Mouse (Mus musculus) gastrocnemius, postnatal 14 days (tissue): ENCODE measurements at regions not wholly inside any gene's neighbourhood (a gene's known extent, or its start where the extent isn't known, plus 50 kb on each side); places are given as distances from the start of the nearest gene placed in this dataset.

ENCODE experiments used
- DNase-seq: peaks from one replicate; pipeline ENCODE4 v3.0.0; 2021; ENCODE audit warnings: mixed read lengths
- intact Hi-C: fragments of 180-260 bp; cut with DNase I; formaldehyde crosslinking; loops from one replicate; pipeline ENCODE4 v1.15.1; 2025; ENCODE audit warnings: low total_unique reads

- DNase-seq, result no peak
- intact Hi-C loops, result no loop called here
Measured at GRCm38 (mm10) chr11:48216762-48217161, 228.0 kb upstream of the Sgcd start.

DNA sequence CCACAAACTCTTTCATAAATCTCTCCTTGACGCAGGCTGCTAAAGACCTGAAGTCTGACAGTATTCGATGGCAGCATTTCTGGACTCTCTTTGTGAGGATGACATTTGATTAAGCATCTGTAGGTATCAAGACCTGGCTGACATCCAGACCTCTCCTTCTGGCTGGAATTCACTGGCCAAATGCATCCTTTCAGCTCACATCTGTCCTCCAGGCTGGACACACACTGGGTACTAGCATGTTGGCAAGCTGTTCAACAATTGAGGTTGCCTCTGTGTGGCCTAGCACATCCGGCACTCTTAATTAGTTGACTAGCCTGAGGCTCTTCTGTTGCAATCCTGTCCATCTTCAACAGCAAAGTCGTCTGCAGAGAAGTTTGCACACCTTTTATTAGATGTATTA is 197.8 kb upstream of the Sgcd start:
- DNase-seq, result no peak
- intact Hi-C loops, result no loop called here

- intact Hi-C loops, result no loop called here
- no peak for DNase-seq
Measured at GRCm38 (mm10) chr11:48178943-48179342, 190.2 kb upstream of the Sgcd start.

DNA sequence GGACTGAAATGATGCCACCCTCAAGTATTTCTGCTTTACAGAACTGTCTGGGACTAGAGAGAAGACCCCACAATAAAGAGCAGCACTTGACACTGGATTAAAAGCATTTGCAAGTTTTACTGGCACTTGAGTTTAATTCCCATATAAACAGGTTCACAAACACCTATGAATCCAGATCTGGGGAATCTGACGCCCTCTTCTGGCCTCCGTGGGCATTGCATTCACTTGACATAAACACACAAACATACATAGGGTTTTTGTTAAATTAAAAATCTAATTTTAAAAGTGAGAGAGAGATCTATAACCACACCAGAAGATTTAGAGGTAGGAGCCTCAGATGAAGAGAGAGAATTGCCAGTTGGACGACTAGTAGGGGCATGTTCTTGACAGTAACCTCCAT is 189.4 kb upstream of the Sgcd start:
- no peak for DNase-seq
- intact Hi-C loops, result no loop called here

GRCm38 (mm10) chr11:48176451-48176850 is 187.7 kb upstream of the Sgcd start:
- DNase-seq, result no peak
- intact Hi-C loops, result no loop called here

DNA sequence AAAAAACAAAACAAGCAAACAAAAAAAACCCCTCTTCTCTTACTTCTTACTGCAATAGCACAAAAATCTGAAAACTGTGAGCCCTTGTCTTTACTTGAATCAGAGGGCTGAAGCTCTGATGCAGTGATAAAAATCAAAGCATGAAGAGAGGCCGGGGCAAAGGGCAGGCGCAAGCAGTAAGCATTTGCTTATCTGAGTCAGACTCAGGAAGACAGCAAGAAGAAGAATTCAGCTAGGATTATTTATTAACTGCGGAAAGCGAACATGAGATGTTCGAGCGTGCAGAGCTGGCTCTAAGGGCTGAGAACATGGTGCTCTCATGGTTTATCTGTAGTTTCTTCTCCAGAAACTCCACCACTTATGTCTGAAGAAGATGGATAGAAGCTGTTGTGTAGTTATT is 163.4 kb upstream of the Sgcd start:
- DNase-seq, result no peak
- intact Hi-C loops, result no loop called here

GRCm38 (mm10) chr11:48133335-48133734 is 144.6 kb upstream of the Sgcd start:
- DNase-seq, result no peak
- intact Hi-C loops, result no loop called here

DNA sequence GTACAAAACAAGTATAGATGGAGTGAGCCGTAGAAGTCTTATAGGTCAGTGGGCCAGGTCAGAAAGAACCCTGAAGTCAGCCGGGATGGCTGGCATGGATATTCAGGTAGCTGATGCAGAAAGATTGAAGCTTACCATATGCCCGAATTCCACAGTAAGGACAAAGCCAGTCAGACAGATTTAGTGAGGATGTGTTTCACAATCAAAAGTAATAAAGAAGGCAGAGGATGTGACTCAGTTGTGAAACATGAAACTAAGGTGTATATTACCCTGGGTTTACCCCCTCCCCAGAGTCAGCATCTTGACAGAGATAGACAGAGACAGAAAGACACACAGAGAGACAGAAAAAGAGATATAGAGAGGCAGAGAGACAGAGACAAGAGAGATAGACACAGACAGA is 109.3 kb upstream of the Sgcd start:
- no peak for DNase-seq
- intact Hi-C loops, result no loop called here

- intact Hi-C loops, result no loop called here
- no peak for DNase-seq
Measured at GRCm38 (mm10) chr11:48097455-48097854, 108.7 kb upstream of the Sgcd start.

GRCm38 (mm10) chr11:48067072-48067471 is 78.3 kb upstream of the Sgcd start:
- intact Hi-C loops, result no loop called here

GRCm38 (mm10) chr11:48063719-48064118 is 75.0 kb upstream of the Sgcd start:
- DNase-seq, result peak; percentile 3
- intact Hi-C loops, result no loop called here

More at GRCm38 (mm10) chr11:48067072-48067471, 78.3 kb upstream of the Sgcd start:
- DNase-seq, result no peak

GRCm38 (mm10) chr11:48061501-48061900 is 72.7 kb upstream of the Sgcd start:
- intact Hi-C loops, result no loop called here
- no peak for DNase-seq

GRCm38 (mm10) chr11:48051156-48051866 is 62.5 kb upstream of the Sgcd start:
- no peak for DNase-seq
- intact Hi-C loops, result no loop called here

DNA sequence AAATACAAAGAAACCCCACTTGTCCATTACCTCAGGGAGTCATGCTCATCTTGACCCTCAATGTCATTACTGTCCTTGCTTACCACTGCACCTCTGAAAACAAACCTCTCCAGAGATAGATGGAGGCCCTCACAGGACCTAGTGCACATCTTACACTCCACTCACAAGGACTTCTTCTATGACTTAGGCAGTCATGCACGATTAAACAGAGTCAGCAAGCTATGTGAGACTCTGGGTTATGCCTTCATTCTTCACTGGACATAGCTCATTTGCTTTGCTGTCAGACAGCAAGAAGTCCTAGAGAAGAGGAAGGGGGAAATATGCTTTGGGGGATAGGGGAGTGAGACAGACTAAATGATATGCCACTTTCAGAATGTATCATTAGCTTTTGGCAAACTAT is 59.5 kb upstream of the Sgcd start:
- DNase-seq, result no peak
- intact Hi-C loops, result no loop called here
